Mouse (Mus musculus): ENCODE results near the gene Syde1. TPM values are rescaled to one million over a fixed set of nuclear protein-coding genes. Genes with fewer than 3 reads are reported as not detected.

Gene Syde1
- total RNA-seq, 2 experiments from 2014 or later: 4.8 to 6.2 TPM

DNA sequence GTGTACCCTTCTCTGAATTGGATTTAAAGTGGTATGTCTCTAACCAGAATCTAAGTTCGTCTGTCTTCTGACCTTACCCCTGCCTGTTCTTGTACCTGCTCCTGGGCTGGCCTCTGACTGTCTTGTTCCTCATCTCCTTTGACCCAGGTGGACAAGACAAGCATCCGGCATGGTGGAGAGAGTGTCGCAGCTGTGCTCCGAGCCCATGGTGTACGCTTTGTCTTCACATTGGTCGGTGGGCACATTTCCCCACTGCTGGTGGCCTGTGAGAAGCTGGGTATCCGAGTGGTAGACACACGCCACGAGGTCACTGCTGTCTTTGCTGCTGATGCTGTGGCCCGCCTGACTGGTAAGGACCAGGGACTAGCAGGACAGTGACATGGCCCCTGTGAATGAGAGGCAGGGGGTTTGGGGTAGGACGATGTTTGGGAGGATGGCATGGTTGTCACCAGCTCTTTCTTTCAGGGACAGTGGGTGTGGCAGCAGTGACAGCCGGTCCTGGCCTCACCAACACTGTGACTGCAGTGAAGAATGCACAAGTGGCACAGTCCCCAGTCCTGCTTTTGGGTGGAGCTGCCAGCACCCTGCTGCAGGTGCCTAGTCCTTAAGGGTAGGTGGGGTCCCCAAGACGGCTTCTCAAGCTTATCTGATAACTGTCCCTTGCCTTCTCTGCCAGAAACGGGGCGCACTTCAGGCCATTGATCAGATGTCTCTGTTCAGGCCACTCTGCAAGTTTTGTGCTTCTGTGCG is 15.2 kb downstream of the Syde1 start:
- no peak for DNase-seq (ENCODE audit: low spot score in 2 of 2)

DNA sequence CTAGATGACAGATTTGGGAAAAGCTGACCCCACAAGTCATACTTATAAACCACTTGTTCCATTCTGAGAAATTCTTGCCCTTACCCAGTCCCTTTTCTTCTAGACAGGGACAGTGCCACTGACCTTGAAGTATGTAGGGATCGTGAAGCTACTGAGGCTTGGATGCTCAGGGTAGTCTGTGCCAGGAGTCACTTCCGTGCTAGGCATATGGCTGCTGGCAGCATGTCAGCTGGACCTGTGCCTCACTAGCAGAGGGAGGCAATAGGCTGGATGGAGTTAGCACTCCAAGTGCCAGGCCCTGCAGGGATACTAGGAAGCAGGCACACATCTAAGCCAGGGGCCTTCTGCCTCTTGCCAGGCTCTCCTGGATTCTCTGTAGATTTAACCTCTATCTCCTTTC is 16.1 kb downstream of the Syde1 start:
- peak; percentile 44 to 52 for DNase-seq (ENCODE audit: low spot score in 2 of 2)

DNA sequence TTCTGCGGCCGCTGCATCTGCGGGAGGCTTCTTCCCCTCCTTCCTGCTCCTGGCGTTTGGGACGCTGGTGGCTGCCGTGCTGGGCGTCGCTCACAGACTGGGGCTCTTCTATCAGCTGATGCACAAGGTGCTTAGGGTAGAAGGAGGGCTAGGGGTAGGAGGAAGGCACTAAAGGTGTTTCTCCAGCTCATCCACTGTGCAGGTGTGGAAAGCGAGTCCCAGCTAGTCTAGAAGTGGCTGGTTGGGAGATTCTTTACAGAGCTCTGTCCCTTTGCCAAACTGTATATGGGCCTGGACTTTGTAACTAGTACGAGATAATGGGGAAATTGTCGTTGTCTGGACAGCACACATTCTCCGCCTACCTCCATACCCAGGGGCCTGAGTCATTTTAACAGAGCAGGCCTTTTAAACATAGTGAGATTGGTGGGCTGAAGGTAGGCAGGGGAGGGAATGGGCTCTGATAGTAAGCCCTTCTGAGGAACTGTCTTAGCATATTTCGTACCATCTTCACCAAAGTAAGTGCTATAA is 16.6 kb downstream of the Syde1 start:
- no peak for DNase-seq (ENCODE audit: low spot score in 2 of 2)

GRCm38 (mm10) chr10:78574250-78575104 is 17.3 kb downstream of the Syde1 start, which contains the start of gene Ilvbl:
Ilvbl (plus strand) TSS chr10:78574346.
- DNase-seq (ENCODE audit: low spot score in 2 of 2): peak; percentile 86 to 92

DNA sequence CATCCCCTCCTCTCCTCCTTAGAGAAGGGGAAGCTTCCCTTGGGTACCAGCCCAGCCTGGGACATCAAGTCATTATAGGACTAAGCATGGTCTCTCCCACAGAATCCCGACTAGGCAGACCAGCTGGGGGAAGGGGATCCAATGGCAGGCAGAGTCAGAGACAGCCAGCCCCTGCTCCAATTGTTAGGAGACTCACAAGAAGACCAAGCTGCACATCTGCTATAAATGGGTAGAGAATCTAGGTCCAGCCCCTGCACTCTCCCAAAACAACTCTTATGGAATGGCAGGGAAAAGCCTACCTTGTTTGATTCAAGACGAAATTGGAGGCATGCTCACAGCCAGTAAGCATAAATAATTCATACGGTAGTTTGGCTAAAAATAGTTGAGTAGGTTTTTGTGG is 18.5 kb downstream of the Syde1 start:
- no peak for DNase-seq (ENCODE audit: low spot score in 2 of 2)

DNA sequence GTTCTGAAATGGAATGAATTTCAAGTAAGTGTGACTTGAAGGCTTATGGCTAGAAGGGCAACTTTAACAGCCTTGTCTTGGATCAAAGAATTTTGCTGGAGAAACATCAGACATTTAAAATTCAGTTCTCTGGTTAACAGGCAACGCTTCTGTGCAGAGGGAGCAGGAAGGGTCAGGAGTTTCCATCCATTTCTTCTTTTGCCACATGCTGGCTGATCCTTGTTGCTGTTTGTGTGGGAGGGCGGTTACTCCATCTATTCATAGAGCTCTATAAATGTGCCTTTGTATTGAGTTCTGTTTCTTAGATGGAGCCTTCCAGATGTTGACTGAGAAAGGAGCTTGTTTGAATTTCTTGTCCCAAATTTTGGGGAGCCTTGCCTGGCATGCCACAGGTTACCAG is 20.9 kb downstream of the Syde1 start:
- no peak for DNase-seq (ENCODE audit: low spot score in 2 of 2)

DNA sequence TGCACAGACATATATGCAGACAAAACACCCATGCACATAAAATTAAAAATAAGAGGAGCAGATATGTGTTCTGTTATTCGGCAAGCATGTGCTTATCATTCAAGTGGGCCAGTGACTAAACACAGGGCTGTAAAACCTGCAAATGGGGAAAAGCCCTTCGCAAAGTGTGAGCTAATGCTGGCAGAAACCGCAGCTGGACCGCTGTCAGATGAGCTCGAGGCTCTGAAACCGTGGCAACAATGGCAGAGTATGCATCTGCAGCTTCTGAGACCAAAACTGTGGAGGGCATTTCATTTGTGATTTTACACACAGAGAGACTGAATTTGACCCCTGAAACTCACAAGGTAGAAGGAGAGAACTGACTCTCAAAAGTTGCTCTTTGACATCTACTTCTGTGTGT is 21.3 kb downstream of the Syde1 start:
- DNase-seq (ENCODE audit: low spot score in 2 of 2): no peak

GRCm38 (mm10) chr10:78569686-78570085 is 22.1 kb downstream of the Syde1 start:
- no peak for DNase-seq (ENCODE audit: low spot score in 2 of 2)

DNA sequence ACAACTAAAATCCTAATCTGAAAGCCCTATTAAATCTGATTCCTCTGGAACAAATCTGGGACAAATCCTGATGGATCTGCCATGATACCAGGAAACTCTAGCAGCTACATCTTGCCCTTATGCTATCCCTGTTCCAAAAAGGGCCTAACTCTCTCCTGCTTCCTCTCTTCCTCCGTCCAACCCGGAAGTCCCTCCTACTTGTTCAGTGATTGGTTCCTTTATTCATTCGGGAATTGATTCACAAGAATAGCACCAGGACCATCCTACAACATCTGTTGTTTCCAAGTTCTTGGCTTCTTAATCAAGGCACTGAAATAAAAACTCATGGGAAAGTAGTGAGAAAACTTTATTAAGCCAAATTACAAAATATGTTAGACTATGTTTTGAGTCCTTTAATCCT is 22.6 kb downstream of the Syde1 start:
- no peak for DNase-seq (ENCODE audit: low spot score in 2 of 2)

GRCm38 (mm10) chr10:78565070-78565469 is 26.7 kb downstream of the Syde1 start:
- DNase-seq (ENCODE audit: low spot score in 2 of 2): no peak

GRCm38 (mm10) chr10:78540943-78541342 is 50.8 kb downstream of the Syde1 start:
- DNase-seq (ENCODE audit: low spot score in 2 of 2): peak; percentile 17 to 24

Other genes with a start within 250 kb of the Syde1 start
- gene Agpat3, start 239.5 kb downstream of the Syde1 start, total RNA-seq (2021): 100 to 1,000 TPM; 247 to 258 TPM
- 100 to 1,000 TPM; 316 to 337 TPM for gene Rrp1, start 178.9 kb downstream of the Syde1 start, total RNA-seq (2021)
- 10 to 100 TPM; 37.4 to 38.2 TPM for gene Cstb, start 166.3 kb downstream of the Syde1 start, total RNA-seq (2021)
- 10 to 100 TPM; 57.3 to 58.6 TPM for gene Pdxk, start 127.0 kb downstream of the Syde1 start, total RNA-seq (2021)
- not detected for gene Olfr1358, start 74.5 kb downstream of the Syde1 start, total RNA-seq (2021)
- 10 to 100 TPM; 19.7 to 21.6 TPM for gene Ilvbl, start 17.6 kb downstream of the Syde1 start, total RNA-seq (2021)
- not detected for gene Olfr1357, start 26.1 kb upstream of the Syde1 start, total RNA-seq (2021)
- not detected for gene Casp14, start 126.3 kb upstream of the Syde1 start, total RNA-seq (2021)
- not detected for gene Ccdc105, start 161.1 kb upstream of the Syde1 start, total RNA-seq (2021)
- 10 to 100 TPM; 16.1 to 17.3 TPM for gene Slc1a6, start 188.5 kb upstream of the Syde1 start, total RNA-seq (2021)